ENCODE assay signal across 8 mouse cellular contexts in the genomic region with DNA sequence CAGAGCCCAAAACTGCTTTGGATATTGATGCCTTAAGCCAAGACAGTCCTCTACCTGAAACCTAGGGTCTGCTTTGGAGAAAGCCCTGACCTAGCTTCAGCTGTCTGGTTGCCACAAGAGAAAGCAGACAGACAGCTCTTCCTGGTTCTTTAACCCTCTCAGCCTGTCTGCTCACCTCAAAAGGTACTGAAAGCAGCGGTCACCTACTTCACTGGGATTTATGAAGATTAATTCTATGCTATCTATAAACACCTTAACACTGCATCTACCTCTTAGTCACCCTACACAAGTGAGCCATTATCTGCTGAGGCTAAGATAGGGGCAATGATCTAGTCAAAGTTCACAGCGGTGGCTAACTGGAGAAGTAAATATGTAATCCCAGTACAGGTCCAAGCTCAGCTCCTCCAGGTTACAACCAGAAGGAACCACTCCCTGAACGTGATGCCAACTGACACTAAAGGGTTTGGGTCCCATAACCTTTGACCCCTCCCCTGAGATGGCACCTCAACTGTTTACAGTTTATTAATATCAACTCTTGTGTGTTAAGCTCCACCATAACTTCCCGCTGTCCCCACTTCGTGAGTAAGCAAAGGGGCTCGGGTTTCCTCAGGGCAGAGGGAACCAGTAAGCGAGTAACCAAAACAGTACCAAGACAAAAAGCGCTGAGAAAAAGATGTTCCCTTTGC. TPM values are rescaled to one million over a fixed set of nuclear protein-coding genes. Genes with fewer than 3 reads are reported as not detected.
A peak's percentile ranks its signal among the peaks of the same experiment; 100 is the strongest.
DNase-seq lines count a peak whose midpoint lies in the region; ATAC-seq lines count a peak whose summit lies in the region.

No protein-coding gene starts in this region.

- H3K4me2 ChIP-seq in forebrain, embryonic 12.5 days: peak overlapping the region; percentile 83
- peak overlapping the region; percentile 87 for H3K4me2 ChIP-seq in kidney, embryonic 15.5 days
- H3K4me2 ChIP-seq in midbrain, embryonic 12.5 days (replicated peaks): peak overlapping the region; percentile 89

- intact Hi-C loops in left cerebral cortex, postnatal 4 days (cut with DNase I): no loop called here

- H3K4me3 ChIP-seq in forebrain, embryonic 12.5 days (replicated peaks): peak overlapping the region; percentile 71
- H3K4me3 ChIP-seq in kidney, embryonic 15.5 days (replicated peaks): peak overlapping the region; percentile 79
- peak overlapping the region; percentile 89 for H3K4me3 ChIP-seq in midbrain, embryonic 12.5 days

- peak overlapping the region; percentile 91 for H3K9ac ChIP-seq in forebrain, embryonic 12.5 days
- peak overlapping the region; percentile 94 for H3K9ac ChIP-seq in kidney, embryonic 15.5 days
- peak overlapping the region; percentile 92 for H3K9ac ChIP-seq in midbrain, embryonic 12.5 days (replicated peaks)

- ATAC-seq in forebrain, embryonic 12.5 days (ENCODE audit: low FRiP score): no peak
- no peak for ATAC-seq in kidney, embryonic 15.5 days (replicated peaks; ENCODE audit: low FRiP score)
- ATAC-seq in midbrain, embryonic 12.5 days (ENCODE audit: low FRiP score, low read depth): no peak

- H3K36me3 ChIP-seq in forebrain, embryonic 12.5 days (replicated peaks): peaks cover 29% of the 10 kb centered on the region
- H3K36me3 ChIP-seq in kidney, embryonic 15.5 days: peaks cover 31% of the 10 kb centered on the region
- H3K36me3 ChIP-seq in midbrain, embryonic 12.5 days: peaks cover 30% of the 10 kb centered on the region

- DNase-seq in spleen, adult 12 weeks (ENCODE audit: low spot score): peak; percentile 26
- no peak for DNase-seq in spleen, postnatal 14 days (ENCODE audit: low spot score in 2 of 2)
- no peak for DNase-seq in right cerebral cortex, adult 2 months (ENCODE audit: low spot score in 2 of 2)
- no peak for DNase-seq in ovary, postnatal 10 days (ENCODE audit: low spot score)
- no peak for DNase-seq in left cerebral cortex, postnatal 4 days

- H3K27ac ChIP-seq in forebrain, embryonic 12.5 days: peak overlapping the region; percentile 98; the same call in 1 of the 2 replicates
- H3K27ac ChIP-seq in kidney, embryonic 15.5 days: peak overlapping the region; percentile 100
- peak overlapping the region; percentile 95 for H3K27ac ChIP-seq in midbrain, embryonic 12.5 days (replicated peaks)

- no peaks in the 10 kb centered on the region for H3K9me3 ChIP-seq in forebrain, embryonic 12.5 days
- no peaks in the 10 kb centered on the region for H3K9me3 ChIP-seq in kidney, embryonic 15.5 days (replicated peaks)
- H3K9me3 ChIP-seq in midbrain, embryonic 12.5 days: no peaks in the 10 kb centered on the region

- 33% methylated on average over 8 of the region's 8 CpGs for WGBS in forebrain, embryonic 12.5 days
- WGBS in kidney, embryonic 15.5 days: 22% methylated on average over 8 of the region's 8 CpGs
- 30% methylated on average over 8 of the region's 8 CpGs for whole genome bisulfite sequencing in midbrain, embryonic 12.5 days

- peaks cover 22% of the 10 kb centered on the region for H3K4me1 ChIP-seq in forebrain, embryonic 12.5 days
- peaks cover 49% of the 10 kb centered on the region for H3K4me1 ChIP-seq in kidney, embryonic 15.5 days
- H3K4me1 ChIP-seq in midbrain, embryonic 12.5 days: peaks cover 26% of the 10 kb centered on the region

- no peaks in the 10 kb centered on the region for H3K27me3 ChIP-seq in forebrain, embryonic 12.5 days
- H3K27me3 ChIP-seq in kidney, embryonic 15.5 days: no peaks in the 10 kb centered on the region
- no peaks in the 10 kb centered on the region for H3K27me3 ChIP-seq in midbrain, embryonic 12.5 days

RNA-seq across cellular contexts. Expression of a gene that starts 1.2 kb away (rescaled TPM):
- 204 and 215 TPM in 2 replicates for polyA plus RNA-seq in forebrain, embryonic 12.5 days (2016; fragmentation: Nextera tagmentation; extraction: Ambion mirVana)
- polyA plus RNA-seq in kidney, embryonic 15.5 days (2015; fragmentation: Nextera tagmentation; extraction: Ambion mirVana): 175 and 183 TPM in 2 replicates
- polyA plus RNA-seq in midbrain, embryonic 12.5 days (2016; fragmentation: Nextera tagmentation; extraction: Ambion mirVana): 174 and 182 TPM in 2 replicates
- 100 to 1,000 TPM; 119 to 120 TPM for total RNA-seq in left cerebral cortex, postnatal 4 days (2021)

RNA-seq across cellular contexts. Expression of a gene that starts 1.6 kb away (rescaled TPM):
- 23.5 and 24.4 TPM in 2 replicates for polyA plus RNA-seq in forebrain, embryonic 12.5 days (2016; fragmentation: Nextera tagmentation; extraction: Ambion mirVana)
- 44.2 and 46.0 TPM in 2 replicates for polyA plus RNA-seq in kidney, embryonic 15.5 days (2015; fragmentation: Nextera tagmentation; extraction: Ambion mirVana)
- 28.0 and 29.3 TPM in 2 replicates for polyA plus RNA-seq in midbrain, embryonic 12.5 days (2016; fragmentation: Nextera tagmentation; extraction: Ambion mirVana)
- total RNA-seq in left cerebral cortex, postnatal 4 days (2021): 10 to 100 TPM; 21.5 to 23.8 TPM

RNA-seq across cellular contexts. Expression of a gene that starts 43.9 kb away (rescaled TPM):
- polyA plus RNA-seq in forebrain, embryonic 12.5 days (2016; fragmentation: Nextera tagmentation; extraction: Ambion mirVana): 5.5 and 7.4 TPM in 2 replicates
- 3.0 and 3.1 TPM in 2 replicates for polyA plus RNA-seq in kidney, embryonic 15.5 days (2015; fragmentation: Nextera tagmentation; extraction: Ambion mirVana)
- 10.0 and 10.3 TPM in 2 replicates for polyA plus RNA-seq in midbrain, embryonic 12.5 days (2016; fragmentation: Nextera tagmentation; extraction: Ambion mirVana)
- 10 to 100 TPM; 46.4 to 49.0 TPM for total RNA-seq in left cerebral cortex, postnatal 4 days (2021)

RNA-seq across cellular contexts. Expression of a gene that starts 45.2 kb away (rescaled TPM):
- polyA plus RNA-seq in forebrain, embryonic 12.5 days (2016; fragmentation: Nextera tagmentation; extraction: Ambion mirVana): 0.58 and 2.3 TPM in 2 replicates
- 128 and 137 TPM in 2 replicates for polyA plus RNA-seq in kidney, embryonic 15.5 days (2015; fragmentation: Nextera tagmentation; extraction: Ambion mirVana)
- 1.0 and 1.2 TPM in 2 replicates for polyA plus RNA-seq in midbrain, embryonic 12.5 days (2016; fragmentation: Nextera tagmentation; extraction: Ambion mirVana)
- 1 to 10 TPM; 3.1 to 3.5 TPM for total RNA-seq in left cerebral cortex, postnatal 4 days (2021)
